Mouse (Mus musculus) CD8-positive naive resting alpha-beta T cell, adult 2 months (primary cell): Measurements from ENCODE around the gene Themis.

Experiments used
- DNase-seq, 2 experiments: peaks; one replicate each; pipeline ENCODE4 v3.0.0; 2022; ENCODE audit warnings: low read depth in 2 of 2, low spot score in 2 of 2

The Themis gene

GRCm38 (mm10) chr10:28668261-28668660 is at the start of gene Themis:
Gene Themis, plus strand, starts transcription at chr10:28668360.
- DNase-seq, result peak; percentile 75 to 80

GRCm38 (mm10) chr10:28619415-28619814 is 48.7 kb upstream of the Themis start:
- DNase-seq, result peak; percentile 11 to 17

- DNase-seq, result no peak
Measured at GRCm38 (mm10) chr10:28636096-28636495, 32.1 kb upstream of the Themis start.

- DNase-seq, result no peak
Measured at GRCm38 (mm10) chr10:28641887-28642286, 26.3 kb upstream of the Themis start.

GRCm38 (mm10) chr10:28647855-28648254 is 20.3 kb upstream of the Themis start:
- no peak for DNase-seq

- no peak for DNase-seq
Measured at GRCm38 (mm10) chr10:28649109-28649899, 18.9 kb upstream of the Themis start.

- no peak for DNase-seq
Measured at GRCm38 (mm10) chr10:28649900-28650160, 18.3 kb upstream of the Themis start.

GRCm38 (mm10) chr10:28651910-28652309 is 16.2 kb upstream of the Themis start:
- DNase-seq, result no peak

- no peak for DNase-seq
Measured at GRCm38 (mm10) chr10:28654733-28655132, 13.4 kb upstream of the Themis start.

GRCm38 (mm10) chr10:28665141-28665540 is 3.0 kb upstream of the Themis start:
- no peak for DNase-seq

- DNase-seq, result peak in 1 of 2 experiments; percentile 18
Measured at GRCm38 (mm10) chr10:28673931-28674330, 5.8 kb downstream of the Themis start.

- no peak for DNase-seq
Measured at GRCm38 (mm10) chr10:28675337-28675736, 7.2 kb downstream of the Themis start.

GRCm38 (mm10) chr10:28694981-28695380 is 26.8 kb downstream of the Themis start:
- no peak for DNase-seq

- DNase-seq, result no peak
Measured at GRCm38 (mm10) chr10:28696032-28696431, 27.9 kb downstream of the Themis start.

GRCm38 (mm10) chr10:28698175-28698574 is 30.0 kb downstream of the Themis start:
- no peak for DNase-seq

- DNase-seq, result no peak
Measured at GRCm38 (mm10) chr10:28721828-28722227, 53.7 kb downstream of the Themis start.

GRCm38 (mm10) chr10:28723266-28723665 is 55.1 kb downstream of the Themis start:
- DNase-seq, result no peak

GRCm38 (mm10) chr10:28730122-28730521 is 62.0 kb downstream of the Themis start:
- DNase-seq, result peak; percentile 19 to 34

GRCm38 (mm10) chr10:28737953-28738352 is 69.8 kb downstream of the Themis start:
- no peak for DNase-seq

GRCm38 (mm10) chr10:28746426-28746825 is 78.3 kb downstream of the Themis start:
- DNase-seq, result no peak

- no peak for DNase-seq
Measured at GRCm38 (mm10) chr10:28753321-28753720, 85.2 kb downstream of the Themis start.

- DNase-seq, result no peak
Measured at GRCm38 (mm10) chr10:28754927-28755326, 86.8 kb downstream of the Themis start.

- no peak for DNase-seq
Measured at GRCm38 (mm10) chr10:28776777-28777402, 108.7 kb downstream of the Themis start.
